Mouse (Mus musculus): Measurements from ENCODE around the gene Camk2g. TPM values are rescaled to one million over a fixed set of nuclear protein-coding genes. Genes with fewer than 3 reads are reported as not detected.

Camk2g gene
- polyA plus RNA-seq, 2 experiments, result 3.9 to 5.4 TPM

- H3K4me2 ChIP-seq (ENCODE audit: low read depth), result no peak overlapping the region
- H3K27me3 ChIP-seq (ENCODE audit: control insufficient read depth, insufficient read depth, low read length), result no peaks in the 10 kb centered on the region
- DNase-seq (ENCODE audit: low read depth in 3 of 3, low spot score in 3 of 3), result no peak
- no peak for ATAC-seq (ENCODE audit: insufficient read depth)
- peaks cover 5 to 8% of the 10 kb centered on the region in 2 experiments; a peak in 3 of 4 replicates for H3K4me1 ChIP-seq (replicated peaks; ENCODE audit: control insufficient read depth in 2 of 2, insufficient read depth in 2 of 2, low read length in 1 of 2)
- no peak overlapping the region for H3K4me3 ChIP-seq (ENCODE audit: insufficient read depth in 1 of 2, low read depth in 2 of 2, low read length in 2 of 2)
- TF ChIP-seq EP300 (IDR thresholded peaks at IDR 0.05; ENCODE audit: low read depth) (no peak), CTCF (IDR thresholded peaks at IDR 0.05; ENCODE audit: low read depth) (no peak)
- H3K9me3 ChIP-seq (ENCODE audit: control insufficient read depth, low read length), result no peaks in the 10 kb centered on the region
- no peaks in the 10 kb centered on the region; the same call in 1 of the 2 replicates for H3K36me3 ChIP-seq (replicated peaks; ENCODE audit: control insufficient read depth, insufficient read depth, low read depth)
- WGBS (ENCODE audit: insufficient replicate concordance), result 86% methylated on average over 9 of the region's 9 CpGs
- no peak overlapping the region for H3K9ac ChIP-seq (replicated peaks)
- no peak overlapping the region for H3K27ac ChIP-seq
Measured at GRCm38 (mm10) chr14:20741301-20741700, 52.6 kb downstream of the Camk2g start.

GRCm38 (mm10) chr14:20738511-20738910 is 55.4 kb downstream of the Camk2g start:
- TF ChIP-seq EP300 (IDR thresholded peaks at IDR 0.05; ENCODE audit: low read depth), result no peak
- no peak for TF ChIP-seq CTCF (IDR thresholded peaks at IDR 0.05; ENCODE audit: low read depth)
- no peak overlapping the region for H3K4me2 ChIP-seq (ENCODE audit: low read depth)
- DNase-seq (ENCODE audit: low read depth in 3 of 3, low spot score in 3 of 3) (no peak), ATAC-seq (ENCODE audit: insufficient read depth) (no peak)
- H3K4me3 ChIP-seq (ENCODE audit: insufficient read depth in 1 of 2, low read depth in 2 of 2, low read length in 2 of 2), result no peak overlapping the region
- no peak overlapping the region for H3K27ac ChIP-seq
- H3K27me3 ChIP-seq (ENCODE audit: control insufficient read depth, insufficient read depth, low read length), result no peaks in the 10 kb centered on the region
- H3K9me3 ChIP-seq (ENCODE audit: control insufficient read depth, low read length), result no peaks in the 10 kb centered on the region
- H3K36me3 ChIP-seq (replicated peaks; ENCODE audit: control insufficient read depth, insufficient read depth, low read depth), result no peaks in the 10 kb centered on the region; the same call in 1 of the 2 replicates
- H3K4me1 ChIP-seq (replicated peaks; ENCODE audit: control insufficient read depth in 2 of 2, insufficient read depth in 2 of 2, low read length in 1 of 2), result peaks cover 9 to 13% of the 10 kb centered on the region in 2 experiments; a peak in 3 of 4 replicates
- H3K9ac ChIP-seq (replicated peaks), result no peak overlapping the region
- WGBS (ENCODE audit: insufficient replicate concordance), result 71% methylated on average over 8 of the region's 8 CpGs

GRCm38 (mm10) chr14:20737306-20737705 is 56.6 kb downstream of the Camk2g start:
- Histone ChIP-seq H3K36me3 (replicated peaks; ENCODE audit: control insufficient read depth, insufficient read depth, low read depth) (peaks cover 3% of the 10 kb centered on the region; the same call in 1 of the 2 replicates), H3K27me3 (ENCODE audit: control insufficient read depth, insufficient read depth, low read length) (no peaks in the 10 kb centered on the region), H3K9me3 (ENCODE audit: control insufficient read depth, low read length) (no peaks in the 10 kb centered on the region), H3K27ac (no peak overlapping the region), H3K4me2 (ENCODE audit: low read depth) (0 out of 2 replicates have a peak overlapping the region, but pooled peaks have one; percentile 11), H3K4me1 (replicated peaks; ENCODE audit: control insufficient read depth in 2 of 2, insufficient read depth in 2 of 2, low read length in 1 of 2) (peaks cover 19 to 21% of the 10 kb centered on the region in 2 experiments), H3K9ac (replicated peaks) (no peak overlapping the region), H3K4me3 (ENCODE audit: insufficient read depth in 1 of 2, low read depth in 2 of 2, low read length in 2 of 2) (no peak overlapping the region)
- peak in 2 of 3 experiments; percentile 41 to 55 for DNase-seq (ENCODE audit: low read depth in 3 of 3, low spot score in 3 of 3)
- 29% methylated on average over 14 of the region's 14 CpGs for WGBS (ENCODE audit: insufficient replicate concordance)
- no peak for ATAC-seq (ENCODE audit: insufficient read depth)
- TF ChIP-seq EP300 (IDR thresholded peaks at IDR 0.05; ENCODE audit: low read depth) (no peak), CTCF (IDR thresholded peaks at IDR 0.05; ENCODE audit: low read depth) (peak; percentile 91)

- H3K36me3 ChIP-seq (replicated peaks; ENCODE audit: control insufficient read depth, insufficient read depth, low read depth), result peaks cover 15% of the 10 kb centered on the region
- H3K27me3 ChIP-seq (ENCODE audit: control insufficient read depth, insufficient read depth, low read length), result no peaks in the 10 kb centered on the region
- peaks cover 29% of the 10 kb centered on the region in 2 experiments for H3K4me1 ChIP-seq (replicated peaks; ENCODE audit: control insufficient read depth in 2 of 2, insufficient read depth in 2 of 2, low read length in 1 of 2)
- H3K9ac ChIP-seq (replicated peaks), result no peak overlapping the region
- no peaks in the 10 kb centered on the region for H3K9me3 ChIP-seq (ENCODE audit: control insufficient read depth, low read length)
- H3K4me3 ChIP-seq (ENCODE audit: insufficient read depth in 1 of 2, low read depth in 2 of 2, low read length in 2 of 2), result no peak overlapping the region
- H3K27ac ChIP-seq, result no peak overlapping the region
- no peak overlapping the region for H3K4me2 ChIP-seq (ENCODE audit: low read depth)
- TF ChIP-seq CTCF (IDR thresholded peaks at IDR 0.05; ENCODE audit: low read depth) (no peak), EP300 (IDR thresholded peaks at IDR 0.05; ENCODE audit: low read depth) (no peak)
- DNase-seq (ENCODE audit: low read depth in 3 of 3, low spot score in 3 of 3), result no peak
- WGBS (ENCODE audit: insufficient replicate concordance), result 67% methylated on average over 13 of the region's 13 CpGs
- ATAC-seq (ENCODE audit: insufficient read depth), result no peak
Measured at GRCm38 (mm10) chr14:20735892-20736390, 57.9 kb downstream of the Camk2g start.

GRCm38 (mm10) chr14:20735052-20735451 is 58.8 kb downstream of the Camk2g start:
- Histone ChIP-seq H3K36me3 (replicated peaks; ENCODE audit: control insufficient read depth, insufficient read depth, low read depth) (peaks cover 22% of the 10 kb centered on the region), H3K9me3 (ENCODE audit: control insufficient read depth, low read length) (no peaks in the 10 kb centered on the region), H3K4me2 (ENCODE audit: low read depth) (peak overlapping the region; percentile 77), H3K9ac (replicated peaks) (no peak overlapping the region; the same call in 1 of the 2 replicates), H3K4me3 (ENCODE audit: insufficient read depth in 1 of 2, low read depth in 2 of 2, low read length in 2 of 2) (no peak overlapping the region; a peak in 1 of 4 replicates), H3K27me3 (ENCODE audit: control insufficient read depth, insufficient read depth, low read length) (no peaks in the 10 kb centered on the region), H3K27ac (peak overlapping the region; percentile 40; the same call in 1 of the 2 replicates), H3K4me1 (replicated peaks; ENCODE audit: control insufficient read depth in 2 of 2, insufficient read depth in 2 of 2, low read length in 1 of 2) (peaks cover 29 to 31% of the 10 kb centered on the region in 2 experiments)
- 50% methylated on average over 2 of the region's 2 CpGs for WGBS (ENCODE audit: insufficient replicate concordance)
- ATAC-seq (ENCODE audit: insufficient read depth) (no peak), DNase-seq (ENCODE audit: low read depth in 3 of 3, low spot score in 3 of 3) (no peak)
- TF ChIP-seq CTCF (IDR thresholded peaks at IDR 0.05; ENCODE audit: low read depth), result no peak
- no peak for TF ChIP-seq EP300 (IDR thresholded peaks at IDR 0.05; ENCODE audit: low read depth)

Measured in liver, embryonic 14.5 days (tissue).